Mouse (Mus musculus) liver, embryonic 18 days (tissue): ENCODE results near the gene Med11. TPM values are rescaled to one million over a fixed set of nuclear protein-coding genes. Genes with fewer than 3 reads are reported as not detected.

Experiments used
- polyA plus RNA-seq: library from polyadenylated mRNA; depleted of rRNA; stranded (reverse); fragments of >200 nt; gene quantifications from 2 replicates; pipeline ENCODE4 v1.2.3, GENCODE M21; 2012; rRNA removed

The Med11 gene
- 13.6 and 15.2 TPM in 2 replicates for polyA plus RNA-seq

GRCm38 (mm10) chr11:70451797-70452498 lies at the start of gene Med11:
Med11 (plus strand) TSS chr11:70451919.

GRCm38 (mm10) chr11:70409594-70410296 lies 42.0 kb upstream of the Med11 start, which contains the start of gene Pelp1:
Pelp1 (minus strand) TSS chr11:70410031.

GRCm38 (mm10) chr11:70432048-70432894 lies 19.4 kb upstream of the Med11 start, which contains the start of gene Arrb2:
Arrb2 (plus strand) TSS chr11:70432635.

GRCm38 (mm10) chr11:70458688-70459600 lies 7.2 kb downstream of the Med11 start, which contains the start of gene Zmynd15:
Zmynd15 (plus strand) TSS chr11:70459433.

GRCm38 (mm10) chr11:70459601-70460101 lies 7.9 kb downstream of the Med11 start, which contains the start of gene Cxcl16:
Cxcl16 (minus strand) TSS chr11:70459984.

Other genes starting within 250 kb of the Med11 start
- 3.3 and 3.6 TPM in 2 replicates for gene Slc16a11, start 239.2 kb upstream of the Med11 start, polyA plus RNA-seq
- 1.1 and 1.7 TPM in 2 replicates for gene Slc16a13, start 230.9 kb upstream of the Med11 start, polyA plus RNA-seq
- gene Bcl6b, start 222.1 kb upstream of the Med11 start, polyA plus RNA-seq, result 1.3 and 1.6 TPM in 2 replicates
- 38.7 and 43.7 TPM in 2 replicates for gene 0610010K14Rik, start 214.0 kb upstream of the Med11 start, polyA plus RNA-seq
- gene Gm21988, start 212.1 kb upstream of the Med11 start, polyA plus RNA-seq, result 4.0 and 4.5 TPM in 2 replicates
- 52.5 and 55.2 TPM in 2 replicates for gene Rnasek, start 212.1 kb upstream of the Med11 start, polyA plus RNA-seq
- gene Alox12, start 196.6 kb upstream of the Med11 start, polyA plus RNA-seq, result 9.4 and 10.6 TPM in 2 replicates
- 0.07 and 0.15 TPM in 2 replicates for gene Alox12e, start 129.3 kb upstream of the Med11 start, polyA plus RNA-seq
- gene Alox15, start 99.9 kb upstream of the Med11 start, polyA plus RNA-seq, result 2.7 and 4.3 TPM in 2 replicates
- gene Pelp1, start 41.9 kb upstream of the Med11 start, polyA plus RNA-seq, result 6.3 and 7.7 TPM in 2 replicates
- 38.7 and 50.6 TPM in 2 replicates for gene Arrb2, start 19.3 kb upstream of the Med11 start, polyA plus RNA-seq
- gene Zmynd15, start 7.5 kb downstream of the Med11 start, polyA plus RNA-seq, result 0.85 and 0.97 TPM in 2 replicates
- gene Cxcl16, start 8.1 kb downstream of the Med11 start, polyA plus RNA-seq, result 6.0 and 7.3 TPM in 2 replicates
- gene Tm4sf5, start 53.3 kb downstream of the Med11 start, polyA plus RNA-seq, result 0.95 and 1.3 TPM in 2 replicates
- gene Vmo1, start 62.7 kb downstream of the Med11 start, polyA plus RNA-seq, result 0.49 and 0.77 TPM in 2 replicates
- 20.0 TPM in 2 replicates for gene Gltpd2, start 67.3 kb downstream of the Med11 start, polyA plus RNA-seq
- gene Psmb6, start 73.4 kb downstream of the Med11 start, polyA plus RNA-seq, result 144 and 153 TPM in 2 replicates
- not detected in 2 replicates for gene Gm40193, start 81.0 kb downstream of the Med11 start, polyA plus RNA-seq
- gene Pld2, start 88.1 kb downstream of the Med11 start, polyA plus RNA-seq, result 4.7 and 5.0 TPM in 2 replicates
- 16.6 and 23.7 TPM in 2 replicates for gene Mink1, start 111.0 kb downstream of the Med11 start, polyA plus RNA-seq
- gene 4930544D05Rik, start 163.9 kb downstream of the Med11 start, polyA plus RNA-seq, result not detected in 2 replicates
- 0.08 and 0.17 TPM in 2 replicates for gene Chrne, start 167.3 kb downstream of the Med11 start, polyA plus RNA-seq
- gene Gp1ba, start 187.2 kb downstream of the Med11 start, polyA plus RNA-seq, result 2.2 and 2.8 TPM in 2 replicates
- gene Rnf167, start 195.3 kb downstream of the Med11 start, polyA plus RNA-seq, result 50.1 and 53.4 TPM in 2 replicates
- gene Slc25a11, start 195.6 kb downstream of the Med11 start, polyA plus RNA-seq, result 72.3 and 79.7 TPM in 2 replicates
- gene Pfn1, start 202.7 kb downstream of the Med11 start, polyA plus RNA-seq, result 372 and 387 TPM in 2 replicates
- gene Eno3, start 205.3 kb downstream of the Med11 start, polyA plus RNA-seq, result 4.5 and 4.8 TPM in 2 replicates
- gene Spag7, start 217.5 kb downstream of the Med11 start, polyA plus RNA-seq, result 41.6 and 44.2 TPM in 2 replicates
- 3.3 and 4.2 TPM in 2 replicates for gene Camta2, start 236.2 kb downstream of the Med11 start, polyA plus RNA-seq
- 2.8 and 2.9 TPM in 2 replicates for gene Inca1, start 248.2 kb downstream of the Med11 start, polyA plus RNA-seq
- 13.2 and 15.3 TPM in 2 replicates for gene Kif1c, start 248.6 kb downstream of the Med11 start, polyA plus RNA-seq